Mouse (Mus musculus) frontal cortex, postnatal 25 days (tissue): Measurements from ENCODE around the gene Gm43951.
"Not testable (repeated sequence)": the region's sequence is repeated elsewhere in the genome, so short reads cannot be mapped to it uniquely, and the experiment has no call there.

ENCODE experiments used
- DNase-seq, 2 experiments: peaks; one replicate each; pipeline ENCODE4 v3.0.0; 2022; ENCODE audit warnings: low spot score in 2 of 2

The Gm43951 gene

GRCm38 (mm10) chr11:72203440-72203839, 3.2 kb downstream of the Gm43951 start:
- no peak for DNase-seq

GRCm38 (mm10) chr11:72196506-72196905, 10.1 kb downstream of the Gm43951 start:
- DNase-seq: no peak

- DNase-seq: no peak
Measured at GRCm38 (mm10) chr11:72194259-72194658, 12.4 kb downstream of the Gm43951 start.

- DNase-seq: no peak
Measured at GRCm38 (mm10) chr11:72190857-72191256, 15.8 kb downstream of the Gm43951 start.

GRCm38 (mm10) chr11:72184252-72184651, 22.4 kb downstream of the Gm43951 start:
- DNase-seq: no peak

- no peak for DNase-seq
Measured at GRCm38 (mm10) chr11:72181136-72181535, 25.5 kb downstream of the Gm43951 start.

GRCm38 (mm10) chr11:72180556-72180955, 26.1 kb downstream of the Gm43951 start:
- no peak for DNase-seq

GRCm38 (mm10) chr11:72176553-72176952, 30.1 kb downstream of the Gm43951 start:
- DNase-seq: no peak

- no peak for DNase-seq
Measured at GRCm38 (mm10) chr11:72175966-72176365, 30.7 kb downstream of the Gm43951 start.

GRCm38 (mm10) chr11:72174721-72175120, 31.9 kb downstream of the Gm43951 start:
- DNase-seq: no peak

- no peak for DNase-seq
Measured at GRCm38 (mm10) chr11:72173506-72173905, 33.1 kb downstream of the Gm43951 start.

- not testable (repeated sequence) for DNase-seq
Measured at GRCm38 (mm10) chr11:72171906-72172305, 34.7 kb downstream of the Gm43951 start.

GRCm38 (mm10) chr11:72169871-72170270, 36.8 kb downstream of the Gm43951 start:
- no peak for DNase-seq

GRCm38 (mm10) chr11:72163198-72163597, 43.4 kb downstream of the Gm43951 start:
- no peak for DNase-seq

- DNase-seq: no peak
Measured at GRCm38 (mm10) chr11:72156624-72157023, 50.0 kb downstream of the Gm43951 start.

GRCm38 (mm10) chr11:72155981-72156428, 50.6 kb downstream of the Gm43951 start:
- DNase-seq: no peak

- DNase-seq: no peak
Measured at GRCm38 (mm10) chr11:72155186-72155980, 51.3 kb downstream of the Gm43951 start.
